Mouse (Mus musculus) MEL-GATA-1-ER (cell line): Measurements from ENCODE around the gene Prex1.
"Not testable (repeated sequence)": the region's sequence is repeated elsewhere in the genome, so short reads cannot be mapped to it uniquely, and the experiment has no call there.

Experiments used
- DNase-seq: peaks from one replicate; pipeline ENCODE4 v3.0.0-alpha.2; 2012; ENCODE audit warnings: low read depth; ENCODE audit errors: extremely low read depth

Gene Prex1

GRCm38 (mm10) chr2:166521878-166522611, 191.6 kb downstream of the Prex1 start:
- DNase-seq: no peak

- DNase-seq: no peak
Measured at GRCm38 (mm10) chr2:166521461-166521860, 192.2 kb downstream of the Prex1 start.

GRCm38 (mm10) chr2:166520536-166520935, 193.1 kb downstream of the Prex1 start:
- DNase-seq: no peak

GRCm38 (mm10) chr2:166517392-166518174, 196.0 kb downstream of the Prex1 start:
- DNase-seq: not testable (repeated sequence)

GRCm38 (mm10) chr2:166516818-166517353, 196.7 kb downstream of the Prex1 start:
- no peak for DNase-seq
